8 mouse cellular contexts compared by ENCODE assay signal in the genomic region with DNA sequence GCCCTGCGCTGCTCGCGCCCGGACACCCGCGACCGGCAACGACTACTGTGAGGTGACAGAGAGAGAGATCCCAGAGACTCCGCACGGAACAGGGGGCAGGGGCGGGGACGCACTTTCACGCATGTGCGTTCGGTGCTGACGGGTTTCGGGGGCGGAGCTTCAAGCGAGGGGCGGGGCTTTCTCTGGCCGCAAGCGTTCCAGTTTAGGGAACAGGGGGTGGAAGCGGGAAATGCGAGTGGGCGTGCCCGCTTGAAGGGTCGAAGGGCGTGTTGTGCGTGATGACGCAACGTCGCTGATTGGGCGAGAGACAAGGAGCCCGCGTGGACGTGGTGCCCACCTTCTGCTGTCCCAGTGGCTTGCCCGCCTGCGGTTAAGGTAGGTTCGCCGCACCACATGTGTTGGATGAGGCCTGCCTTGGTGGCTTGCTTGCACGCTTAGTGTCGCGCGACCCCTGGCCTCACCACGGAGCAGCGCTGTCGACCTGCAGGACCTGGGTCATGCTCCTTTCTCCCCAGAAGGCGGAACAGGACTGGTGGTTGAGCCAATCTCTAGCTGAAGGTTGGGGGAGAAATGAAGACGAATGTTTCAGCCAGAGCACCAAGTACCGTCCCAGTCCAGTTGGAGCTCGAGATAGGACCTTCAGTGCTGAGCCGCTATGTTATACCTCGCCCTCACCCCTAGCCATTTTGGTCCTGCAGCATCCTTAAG. TPM values are rescaled to one million over a fixed set of nuclear protein-coding genes. Genes with fewer than 3 reads are reported as not detected.
DNase-seq lines count a peak whose midpoint lies in the region; ATAC-seq and TF ChIP-seq lines count a peak whose summit lies in the region.

No protein-coding gene starts in this region.

- ATAC-seq in hindbrain, postnatal 0 days: peak; percentile 97
- peak; percentile 93 for ATAC-seq in megakaryocyte, adult 5-6 weeks (ENCODE audit: poor library complexity, severe bottlenecking)

- no peaks in the 10 kb centered on the region; the same call in 1 of the 2 replicates for H3K36me3 ChIP-seq in hindbrain, postnatal 0 days (ENCODE audit: insufficient read depth, low read length)

- 1% methylated on average over 53 of the region's 53 CpGs for WGBS in hindbrain, postnatal 0 days

- peak overlapping the region; percentile 86 for H3K27ac ChIP-seq in hindbrain, postnatal 0 days
- peak overlapping the region; percentile 91 for H3K27ac ChIP-seq in left cerebral cortex, adult 2 months

- no peaks in the 10 kb centered on the region for H3K27me3 ChIP-seq in hindbrain, postnatal 0 days (ENCODE audit: insufficient read depth, low read length)

- H3K9ac ChIP-seq in hindbrain, postnatal 0 days (replicated peaks; ENCODE audit: low read length): peak overlapping the region; percentile 76

- H3K4me3 ChIP-seq in hindbrain, postnatal 0 days (ENCODE audit: low read length): peak overlapping the region; percentile 92
- H3K4me3 ChIP-seq in left cerebral cortex, adult 2 months: peak overlapping the region; percentile 89

- intact Hi-C loops in left cerebral cortex, adult 2 months (cut with DNase I): loop anchor here (2.0 kb wide), 1 partner anchor 31 kb away; a partner anchor contains a TSS

- H3K9me3 ChIP-seq in hindbrain, postnatal 0 days (ENCODE audit: low read length): no peaks in the 10 kb centered on the region

- peak; percentile 60 for TF ChIP-seq CTCF in hindbrain, postnatal 0 days (IDR thresholded peaks at IDR 0.05; ENCODE audit: low read depth)
- TF ChIP-seq CTCF in left cerebral cortex, adult 2 months (IDR thresholded peaks at IDR 0.05): no peak; the same call in 1 of the 2 replicates

- peak; percentile 96 for DNase-seq in WW6 (ENCODE audit: low read depth, low spot score)
- DNase-seq in cerebellum, postnatal 4 days (ENCODE audit: low spot score in 2 of 2): peak; percentile 99
- peak; percentile 100 for DNase-seq in gastrocnemius, adult 18-20 months (ENCODE audit: low spot score)
- DNase-seq in hindbrain, postnatal 0 days (ENCODE audit: low spot score): peak; percentile 99
- DNase-seq in left cerebral cortex, adult 2 months (ENCODE audit: extremely low spot score in 1 of 2, low spot score in 2 of 2): peak; percentile 99
- peak; percentile 99 to 100 for DNase-seq in right cerebral cortex, adult 2 months (ENCODE audit: low spot score in 2 of 2)
- peak; percentile 100 for DNase-seq in urinary bladder, postnatal 14 days (ENCODE audit: low spot score)

- H3K4me1 ChIP-seq in hindbrain, postnatal 0 days (ENCODE audit: insufficient read depth, low read length): peaks cover 11% of the 10 kb centered on the region; the same call in 1 of the 2 replicates

- peak overlapping the region; percentile 94 for H3K4me2 ChIP-seq in hindbrain, postnatal 0 days (ENCODE audit: low read depth, low read length)

RNA-seq across cellular contexts. Expression of a gene that starts 17.4 kb away (rescaled TPM):
- 10 to 100 TPM; 16.7 to 17.6 TPM for total RNA-seq in gastrocnemius, adult 18-20 months (2021)
- 29.9 and 32.1 TPM in 2 replicates for total RNA-seq in hindbrain, postnatal 0 days (2014; rRNA removed)
- 44.1 and 45.3 TPM in 2 replicates for polyA plus RNA-seq in hindbrain, postnatal 0 days (2015; fragmentation: Nextera tagmentation; extraction: Ambion mirVana)
- total RNA-seq in left cerebral cortex, adult 2 months (2021): 10 to 100 TPM; 88.0 to 95.6 TPM
- total RNA-seq in megakaryocyte, adult 5-6 weeks (2015): 19.1 and 26.3 TPM in 2 replicates
- 2.6 and 3.9 TPM in 2 replicates for total RNA-seq in megakaryocyte, adult 5-6 weeks (2017)

RNA-seq across cellular contexts. Expression of a gene that starts 28.6 kb away (rescaled TPM):
- 10 to 100 TPM; 22.9 to 25.3 TPM for total RNA-seq in gastrocnemius, adult 18-20 months (2021)
- 18.5 and 20.1 TPM in 2 replicates for total RNA-seq in hindbrain, postnatal 0 days (2014; rRNA removed)
- polyA plus RNA-seq in hindbrain, postnatal 0 days (2015; fragmentation: Nextera tagmentation; extraction: Ambion mirVana): 30.9 and 35.3 TPM in 2 replicates
- total RNA-seq in left cerebral cortex, adult 2 months (2021): 10 to 100 TPM; 22.5 to 29.7 TPM
- 28.8 and 36.2 TPM in 2 replicates for total RNA-seq in megakaryocyte, adult 5-6 weeks (2015)
- 82.5 and 83.2 TPM in 2 replicates for total RNA-seq in megakaryocyte, adult 5-6 weeks (2017)

RNA-seq across cellular contexts. Expression of a gene that starts 31.1 kb away (rescaled TPM):
- 10 to 100 TPM; 48.7 to 51.4 TPM for total RNA-seq in gastrocnemius, adult 18-20 months (2021)
- total RNA-seq in hindbrain, postnatal 0 days (2014; rRNA removed): 222 and 236 TPM in 2 replicates
- polyA plus RNA-seq in hindbrain, postnatal 0 days (2015; fragmentation: Nextera tagmentation; extraction: Ambion mirVana): 249 and 255 TPM in 2 replicates
- total RNA-seq in left cerebral cortex, adult 2 months (2021): 100 to 1,000 TPM; 110 to 113 TPM
- total RNA-seq in megakaryocyte, adult 5-6 weeks (2015): 104 and 106 TPM in 2 replicates
- 79.1 and 80.3 TPM in 2 replicates for total RNA-seq in megakaryocyte, adult 5-6 weeks (2017)

RNA-seq across cellular contexts. Expression of a gene that starts 35.9 kb away (rescaled TPM):
- total RNA-seq in gastrocnemius, adult 18-20 months (2021): not detected
- not detected in 2 replicates for total RNA-seq in hindbrain, postnatal 0 days (2014; rRNA removed)
- not detected in 2 replicates for polyA plus RNA-seq in hindbrain, postnatal 0 days (2015; fragmentation: Nextera tagmentation; extraction: Ambion mirVana)
- not detected for total RNA-seq in left cerebral cortex, adult 2 months (2021)
- total RNA-seq in megakaryocyte, adult 5-6 weeks (2015): not detected in 2 replicates
- total RNA-seq in megakaryocyte, adult 5-6 weeks (2017): not detected in 2 replicates

RNA-seq across cellular contexts. Expression of a gene that starts 42.7 kb away (rescaled TPM):
- not detected for total RNA-seq in gastrocnemius, adult 18-20 months (2021)
- not detected in 2 replicates for total RNA-seq in hindbrain, postnatal 0 days (2014; rRNA removed)
- not detected in 2 replicates for polyA plus RNA-seq in hindbrain, postnatal 0 days (2015; fragmentation: Nextera tagmentation; extraction: Ambion mirVana)
- not detected for total RNA-seq in left cerebral cortex, adult 2 months (2021)
- total RNA-seq in megakaryocyte, adult 5-6 weeks (2015): not detected in 2 replicates
- not detected in 2 replicates for total RNA-seq in megakaryocyte, adult 5-6 weeks (2017)

Comparison
In these comparisons a context has a peak if more than half of its experiments do, and no peak if none do; other contexts are left out.
1. Peak in every context shown above with its lines: DNase-seq, ATAC-seq, H3K4me3 ChIP-seq and H3K27ac ChIP-seq.